Mouse (Mus musculus): Measurements from ENCODE around the gene Mas1. TPM values are rescaled to one million over a fixed set of nuclear protein-coding genes. Genes with fewer than 3 reads are reported as not detected.
A peak's percentile ranks its signal among the peaks of the same experiment; 100 is the strongest.

Mas1 gene
- polyA plus RNA-seq, 1 experiment, result 0.25 TPM

DNA sequence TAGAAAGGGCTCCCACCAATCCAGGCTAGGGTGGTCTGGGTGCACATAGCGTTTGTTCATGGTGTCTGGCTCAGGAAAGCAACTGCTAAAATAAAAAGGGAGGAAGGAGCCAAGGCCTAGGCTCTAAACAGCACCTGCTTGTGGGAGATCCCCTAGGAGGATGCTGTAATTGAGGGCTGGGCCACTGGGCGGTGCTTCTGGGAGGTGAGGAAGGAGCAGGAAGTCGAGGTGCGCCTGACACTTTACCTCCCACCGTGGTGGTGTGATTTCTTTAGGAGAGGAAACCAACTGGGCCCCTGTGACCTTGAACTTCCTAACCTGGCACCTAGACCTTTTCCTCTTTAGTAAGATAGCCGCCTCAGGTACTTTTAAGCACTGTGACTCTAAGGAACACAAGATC lies 18.7 kb upstream of the Mas1 start:
- Histone ChIP-seq H3K27ac (ENCODE audit: insufficient read depth, low read length) (peak overlapping the region; percentile 68), H3K9ac (ENCODE audit: low read depth, poor library complexity, severe bottlenecking) (no peak overlapping the region), H3K4me1 (ENCODE audit: control insufficient read depth, insufficient read depth, low read length) (peaks cover 7% of the 10 kb centered on the region), H3K4me3 (ENCODE audit: low read depth, low read length) (no peak overlapping the region), H3K36me3 (ENCODE audit: control insufficient read depth, insufficient read depth, low read length, poor library complexity, severe bottlenecking) (peaks cover 9% of the 10 kb centered on the region; the same call in 1 of the 2 replicates), H3K9me3 (replicated peaks; ENCODE audit: control insufficient read depth, insufficient read depth, low read length, poor library complexity, severe bottlenecking) (no peaks in the 10 kb centered on the region), H3K27me3 (ENCODE audit: control insufficient read depth, insufficient read depth, low read length, poor library complexity, severe bottlenecking) (no peaks in the 10 kb centered on the region)
- no peak for TF ChIP-seq POLR2A (IDR thresholded peaks at IDR 0.05; ENCODE audit: insufficient read depth, low read length)
- TF ChIP-seq EP300 (IDR thresholded peaks at IDR 0.05; ENCODE audit: insufficient read depth, low read depth, low read length), result peak; percentile 76; the same call in 1 of the 2 replicates
- TF ChIP-seq CTCF (IDR thresholded peaks at IDR 0.05; ENCODE audit: low read depth, low read length), result no peak

DNA sequence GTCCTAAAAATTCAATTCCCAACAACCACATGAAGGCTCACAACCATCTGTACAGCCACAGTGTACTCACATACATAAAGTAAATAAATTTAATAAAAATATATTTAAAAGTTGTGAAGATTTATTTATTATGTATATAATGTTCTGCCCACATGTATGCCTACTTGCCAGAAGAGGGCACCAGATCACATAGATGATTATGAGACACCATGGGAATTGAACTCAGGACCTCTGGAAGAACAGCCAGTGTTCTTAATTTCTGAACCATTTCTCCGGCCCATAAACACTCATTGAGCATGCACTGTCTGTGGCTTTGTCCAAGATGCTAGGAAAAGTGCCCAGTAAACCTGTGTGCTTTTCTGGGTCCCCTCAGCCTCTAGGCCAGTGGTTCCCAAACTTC lies 13.3 kb upstream of the Mas1 start:
- Histone ChIP-seq H3K4me3 (ENCODE audit: low read depth, low read length) (no peak overlapping the region), H3K9ac (ENCODE audit: low read depth, poor library complexity, severe bottlenecking) (no peak overlapping the region), H3K9me3 (replicated peaks; ENCODE audit: control insufficient read depth, insufficient read depth, low read length, poor library complexity, severe bottlenecking) (no peaks in the 10 kb centered on the region), H3K27me3 (ENCODE audit: control insufficient read depth, insufficient read depth, low read length, poor library complexity, severe bottlenecking) (no peaks in the 10 kb centered on the region), H3K4me1 (ENCODE audit: control insufficient read depth, insufficient read depth, low read length) (peaks cover 7% of the 10 kb centered on the region), H3K27ac (ENCODE audit: insufficient read depth, low read length) (no peak overlapping the region), H3K36me3 (ENCODE audit: control insufficient read depth, insufficient read depth, low read length, poor library complexity, severe bottlenecking) (no peaks in the 10 kb centered on the region)
- TF ChIP-seq EP300 (IDR thresholded peaks at IDR 0.05; ENCODE audit: insufficient read depth, low read depth, low read length) (no peak), POLR2A (IDR thresholded peaks at IDR 0.05; ENCODE audit: insufficient read depth, low read length) (no peak), CTCF (IDR thresholded peaks at IDR 0.05; ENCODE audit: low read depth, low read length) (no peak)

DNA sequence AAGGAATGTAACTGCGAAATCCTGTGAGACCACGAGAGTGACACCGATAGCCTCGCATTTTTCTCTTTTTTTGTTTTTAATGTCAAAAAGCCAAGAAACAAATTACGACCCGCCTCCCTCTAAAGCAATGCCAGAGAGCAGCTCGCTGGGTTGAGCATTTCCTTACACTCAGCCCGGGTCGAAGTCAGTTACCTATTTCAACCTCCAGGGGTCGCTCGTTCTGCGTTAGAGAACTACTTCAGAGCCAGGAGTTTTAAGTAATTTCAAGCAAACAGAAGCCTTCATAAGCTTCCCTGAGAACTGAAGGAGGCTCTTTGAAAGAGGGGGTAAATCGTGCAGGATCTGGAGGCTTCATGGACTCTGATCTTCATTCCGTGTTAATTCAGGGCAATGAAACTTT lies 12.2 kb upstream of the Mas1 start:
- no peak overlapping the region; the same call in 1 of the 2 replicates for H3K4me3 ChIP-seq (ENCODE audit: low read depth, low read length)
- H3K4me1 ChIP-seq (ENCODE audit: control insufficient read depth, insufficient read depth, low read length), result peaks cover 7% of the 10 kb centered on the region
- no peak overlapping the region for H3K9ac ChIP-seq (ENCODE audit: low read depth, poor library complexity, severe bottlenecking)
- H3K36me3 ChIP-seq (ENCODE audit: control insufficient read depth, insufficient read depth, low read length, poor library complexity, severe bottlenecking), result no peaks in the 10 kb centered on the region
- H3K27me3 ChIP-seq (ENCODE audit: control insufficient read depth, insufficient read depth, low read length, poor library complexity, severe bottlenecking), result no peaks in the 10 kb centered on the region
- TF ChIP-seq POLR2A (IDR thresholded peaks at IDR 0.05; ENCODE audit: insufficient read depth, low read length), result no peak
- peak; percentile 58 for TF ChIP-seq CTCF (IDR thresholded peaks at IDR 0.05; ENCODE audit: low read depth, low read length)
- no peaks in the 10 kb centered on the region for H3K9me3 ChIP-seq (replicated peaks; ENCODE audit: control insufficient read depth, insufficient read depth, low read length, poor library complexity, severe bottlenecking)
- H3K27ac ChIP-seq (ENCODE audit: insufficient read depth, low read length), result no peak overlapping the region

DNA sequence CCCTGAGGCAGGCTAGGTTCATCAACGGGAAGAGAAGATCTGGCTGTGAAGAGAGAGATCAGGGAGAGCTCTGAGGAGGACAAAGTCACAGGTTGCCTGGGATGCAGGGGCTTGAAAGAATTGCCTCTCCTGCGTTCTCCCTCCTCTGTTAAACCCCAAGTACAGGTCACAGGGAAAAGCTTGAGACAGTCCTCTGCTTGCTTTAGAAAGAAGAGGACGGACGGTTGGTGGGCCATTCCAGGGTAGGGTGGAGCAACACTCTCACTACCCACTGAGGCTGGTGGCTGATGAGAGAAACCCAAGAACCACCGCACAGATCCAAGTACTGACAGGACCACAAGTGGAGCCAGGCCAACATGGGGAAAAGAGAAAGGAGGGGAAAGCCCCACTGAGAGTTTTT lies 7.8 kb upstream of the Mas1 start, which contains the start of gene Mrgprh:
TSS of gene Mrgprh (plus strand) at position 301 of the 400 bp plus-strand sequence.
- H3K27ac ChIP-seq (ENCODE audit: insufficient read depth, low read length), result no peak within 1 kb of the TSS
- H3K27me3 ChIP-seq (ENCODE audit: control insufficient read depth, insufficient read depth, low read length, poor library complexity, severe bottlenecking), result no peaks in the 10 kb centered on the region
- no peak for TF ChIP-seq POLR2A (IDR thresholded peaks at IDR 0.05; ENCODE audit: insufficient read depth, low read length)
- no peaks in the 10 kb centered on the region for H3K9me3 ChIP-seq (replicated peaks; ENCODE audit: control insufficient read depth, insufficient read depth, low read length, poor library complexity, severe bottlenecking)
- H3K4me3 ChIP-seq (ENCODE audit: low read depth, low read length), result no peak within 1 kb of the TSS
- H3K36me3 ChIP-seq (ENCODE audit: control insufficient read depth, insufficient read depth, low read length, poor library complexity, severe bottlenecking), result no peaks in the 10 kb centered on the region
- H3K4me1 ChIP-seq (ENCODE audit: control insufficient read depth, insufficient read depth, low read length), result no peaks in the 10 kb centered on the region
- H3K9ac ChIP-seq (ENCODE audit: low read depth, poor library complexity, severe bottlenecking), result no peak within 1 kb of the TSS

DNA sequence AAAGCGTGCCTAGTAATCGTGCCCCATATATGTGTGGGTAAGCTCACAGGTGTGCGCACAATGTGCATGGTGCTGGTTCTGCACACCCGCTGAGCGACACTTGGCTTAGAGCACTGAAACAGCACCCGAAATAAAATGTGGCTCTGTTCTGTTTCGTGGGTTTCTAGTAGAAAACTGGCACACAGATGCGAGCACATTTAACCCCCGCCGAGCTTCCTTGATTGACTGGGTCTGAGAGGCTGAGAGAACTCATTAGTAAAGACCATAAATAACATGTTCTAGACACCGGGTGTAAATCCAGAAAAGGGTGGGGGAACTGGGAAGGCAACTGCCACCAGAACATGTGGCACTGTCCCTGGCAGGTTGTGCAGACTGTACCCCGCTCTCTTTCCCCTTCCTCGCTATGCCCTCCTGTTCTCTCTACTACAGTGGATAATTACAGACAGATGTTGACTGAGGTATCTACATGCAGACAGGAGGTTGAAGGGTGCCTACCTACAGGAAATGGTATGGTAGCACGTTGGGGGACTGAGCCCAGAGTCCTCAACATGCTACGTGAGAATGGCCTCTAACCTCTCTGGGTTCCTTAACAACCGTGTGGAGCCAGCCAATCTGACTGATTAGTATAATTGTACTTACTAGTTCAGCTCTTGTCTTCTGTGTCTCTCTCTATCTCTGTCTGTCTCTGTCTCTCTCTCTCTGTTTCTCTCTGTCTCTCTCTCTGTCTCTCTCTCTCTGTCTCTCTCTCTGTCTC lies 4.5 kb upstream of the Mas1 start:
- H3K27me3 ChIP-seq (ENCODE audit: control insufficient read depth, insufficient read depth, low read length, poor library complexity, severe bottlenecking), result no peaks in the 10 kb centered on the region
- no peaks in the 10 kb centered on the region for H3K36me3 ChIP-seq (ENCODE audit: control insufficient read depth, insufficient read depth, low read length, poor library complexity, severe bottlenecking)
- peaks cover 1% of the 10 kb centered on the region for H3K4me1 ChIP-seq (ENCODE audit: control insufficient read depth, insufficient read depth, low read length)
- no peak for TF ChIP-seq EP300 (IDR thresholded peaks at IDR 0.05; ENCODE audit: insufficient read depth, low read depth, low read length)
- TF ChIP-seq CTCF (IDR thresholded peaks at IDR 0.05; ENCODE audit: low read depth, low read length), result no peak
- TF ChIP-seq POLR2A (IDR thresholded peaks at IDR 0.05; ENCODE audit: insufficient read depth, low read length), result no peak
- no peaks in the 10 kb centered on the region for H3K9me3 ChIP-seq (replicated peaks; ENCODE audit: control insufficient read depth, insufficient read depth, low read length, poor library complexity, severe bottlenecking)
- H3K27ac ChIP-seq (ENCODE audit: insufficient read depth, low read length), result no peak overlapping the region
- no peak overlapping the region for H3K9ac ChIP-seq (ENCODE audit: low read depth, poor library complexity, severe bottlenecking)
- H3K4me3 ChIP-seq (ENCODE audit: low read depth, low read length), result peak overlapping the region; percentile 30; the same call in 1 of the 2 replicates

DNA sequence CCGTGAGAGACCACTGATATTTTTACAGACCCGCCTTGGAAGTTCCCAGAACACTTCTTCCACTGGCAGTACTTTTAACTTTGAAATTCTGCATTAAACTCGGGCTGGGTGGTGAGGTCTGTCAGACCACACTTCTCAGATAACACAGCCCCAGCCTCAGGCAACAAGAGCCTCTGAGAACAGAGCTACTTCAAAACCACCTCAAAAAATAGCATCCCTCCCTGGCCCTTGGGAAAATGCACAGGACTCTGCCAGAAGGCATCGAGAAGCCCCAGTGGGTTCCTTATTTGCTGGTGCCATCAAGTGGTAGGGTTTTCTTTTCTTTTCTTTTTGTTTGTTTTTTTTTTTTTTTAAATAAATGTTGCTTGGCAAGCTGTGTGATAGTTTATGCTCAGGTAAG lies 697 bp upstream of the Mas1 start:
- Histone ChIP-seq H3K4me3 (ENCODE audit: low read depth, low read length) (no peak overlapping the region), H3K36me3 (ENCODE audit: control insufficient read depth, insufficient read depth, low read length, poor library complexity, severe bottlenecking) (no peaks in the 10 kb centered on the region), H3K9me3 (replicated peaks; ENCODE audit: control insufficient read depth, insufficient read depth, low read length, poor library complexity, severe bottlenecking) (no peaks in the 10 kb centered on the region), H3K4me1 (ENCODE audit: control insufficient read depth, insufficient read depth, low read length) (peaks cover 1% of the 10 kb centered on the region), H3K27ac (ENCODE audit: insufficient read depth, low read length) (no peak overlapping the region), H3K27me3 (ENCODE audit: control insufficient read depth, insufficient read depth, low read length, poor library complexity, severe bottlenecking) (no peaks in the 10 kb centered on the region), H3K9ac (ENCODE audit: low read depth, poor library complexity, severe bottlenecking) (no peak overlapping the region)
- TF ChIP-seq CTCF (IDR thresholded peaks at IDR 0.05; ENCODE audit: low read depth, low read length), result no peak
- TF ChIP-seq POLR2A (IDR thresholded peaks at IDR 0.05; ENCODE audit: insufficient read depth, low read length), result no peak
- no peak for TF ChIP-seq EP300 (IDR thresholded peaks at IDR 0.05; ENCODE audit: insufficient read depth, low read depth, low read length)
